Mouse (Mus musculus): ENCODE data around the gene Vax2. TPM values are rescaled to one million over a fixed set of nuclear protein-coding genes. Genes with fewer than 3 reads are reported as not detected.
A peak's percentile ranks its signal among the peaks of the same experiment; 100 is the strongest.

Vax2 gene
- polyA plus RNA-seq, 1 experiment from 2014 or later, result not detected

GRCm38 (mm10) chr6:83702146-83702999 lies 8.7 kb upstream of the Vax2 start:
- ATAC-seq (ENCODE audit: insufficient read depth) (peak; percentile 70; the same call in 1 of the 2 replicates), DNase-seq (peak; percentile 48)
- no peaks in the 10 kb centered on the region for H3K9me3 ChIP-seq (ENCODE audit: low read depth, low read length)
- no peak overlapping the region; the same call in 1 of the 2 replicates for H3K4me2 ChIP-seq
- peaks cover 95% of the 10 kb centered on the region for H3K27me3 ChIP-seq (ENCODE audit: insufficient read depth, low read length)
- no peaks in the 10 kb centered on the region for H3K36me3 ChIP-seq (ENCODE audit: insufficient read depth)
- no peak overlapping the region for H3K9ac ChIP-seq
- H3K4me1 ChIP-seq (ENCODE audit: insufficient read depth), result no peaks in the 10 kb centered on the region
- H3K4me3 ChIP-seq (ENCODE audit: low read depth, low read length), result 0 out of 2 replicates have a peak overlapping the region, but pooled peaks have one; percentile 2
- TF ChIP-seq CTCF (IDR thresholded peaks at IDR 0.05; ENCODE audit: low read depth), result no peak
- no peak overlapping the region for H3K27ac ChIP-seq (ENCODE audit: low read depth)
- WGBS, result under 1% methylated on average over 53 of the region's 53 CpGs

GRCm38 (mm10) chr6:83703000-83703721 lies 7.9 kb upstream of the Vax2 start:
- H3K4me1 ChIP-seq (ENCODE audit: insufficient read depth), result no peaks in the 10 kb centered on the region
- H3K4me3 ChIP-seq (ENCODE audit: low read depth, low read length), result no peak overlapping the region
- H3K36me3 ChIP-seq (ENCODE audit: insufficient read depth), result no peaks in the 10 kb centered on the region
- WGBS, result 1% methylated on average over 27 of the region's 27 CpGs
- no peak for TF ChIP-seq CTCF (IDR thresholded peaks at IDR 0.05; ENCODE audit: low read depth)
- no peak for DNase-seq
- H3K27me3 ChIP-seq (ENCODE audit: insufficient read depth, low read length), result peaks cover 95% of the 10 kb centered on the region
- no peak overlapping the region for H3K4me2 ChIP-seq
- no peaks in the 10 kb centered on the region for H3K9me3 ChIP-seq (ENCODE audit: low read depth, low read length)
- H3K27ac ChIP-seq (ENCODE audit: low read depth), result no peak overlapping the region
- H3K9ac ChIP-seq, result no peak overlapping the region
- ATAC-seq (ENCODE audit: insufficient read depth), result no peak

- WGBS, result 2% methylated on average over 10 of the region's 10 CpGs
Measured at GRCm38 (mm10) chr6:83703722-83704078, 7.4 kb upstream of the Vax2 start.

GRCm38 (mm10) chr6:83704294-83704693 lies 6.8 kb upstream of the Vax2 start:
- Histone ChIP-seq H3K4me1 (ENCODE audit: insufficient read depth) (no peaks in the 10 kb centered on the region), H3K4me2 (no peak overlapping the region), H3K4me3 (ENCODE audit: low read depth, low read length) (no peak overlapping the region), H3K9ac (no peak overlapping the region), H3K9me3 (ENCODE audit: low read depth, low read length) (no peaks in the 10 kb centered on the region), H3K36me3 (ENCODE audit: insufficient read depth) (no peaks in the 10 kb centered on the region), H3K27ac (ENCODE audit: low read depth) (no peak overlapping the region), H3K27me3 (ENCODE audit: insufficient read depth, low read length) (peaks cover 95% of the 10 kb centered on the region)
- no peak for TF ChIP-seq CTCF (IDR thresholded peaks at IDR 0.05; ENCODE audit: low read depth)
- no peak for ATAC-seq (ENCODE audit: insufficient read depth)
- 7% methylated on average over 1 of the region's 1 CpGs for WGBS
- DNase-seq, result no peak

More at GRCm38 (mm10) chr6:83703722-83704078, 7.4 kb upstream of the Vax2 start:
- Histone ChIP-seq H3K27ac (ENCODE audit: low read depth) (no peak overlapping the region), H3K36me3 (ENCODE audit: insufficient read depth) (no peaks in the 10 kb centered on the region), H3K4me1 (ENCODE audit: insufficient read depth) (no peaks in the 10 kb centered on the region), H3K27me3 (ENCODE audit: insufficient read depth, low read length) (peaks cover 95% of the 10 kb centered on the region), H3K9ac (no peak overlapping the region), H3K4me3 (ENCODE audit: low read depth, low read length) (no peak overlapping the region), H3K9me3 (ENCODE audit: low read depth, low read length) (no peaks in the 10 kb centered on the region), H3K4me2 (no peak overlapping the region)
- no peak for TF ChIP-seq CTCF (IDR thresholded peaks at IDR 0.05; ENCODE audit: low read depth)
- DNase-seq, result no peak
- ATAC-seq (ENCODE audit: insufficient read depth), result no peak

- no peak overlapping the region for H3K4me2 ChIP-seq
- no peak overlapping the region for H3K9ac ChIP-seq
- no peak overlapping the region for H3K4me3 ChIP-seq (ENCODE audit: low read depth, low read length)
- TF ChIP-seq CTCF (IDR thresholded peaks at IDR 0.05; ENCODE audit: low read depth), result no peak
- no peaks in the 10 kb centered on the region for H3K36me3 ChIP-seq (ENCODE audit: insufficient read depth)
- ATAC-seq (ENCODE audit: insufficient read depth) (no peak), DNase-seq (no peak)
- H3K9me3 ChIP-seq (ENCODE audit: low read depth, low read length), result no peaks in the 10 kb centered on the region
- WGBS, result 16% methylated on average over 5 of the region's 5 CpGs
- no peaks in the 10 kb centered on the region for H3K4me1 ChIP-seq (ENCODE audit: insufficient read depth)
- H3K27me3 ChIP-seq (ENCODE audit: insufficient read depth, low read length), result peaks cover 95% of the 10 kb centered on the region
- no peak overlapping the region for H3K27ac ChIP-seq (ENCODE audit: low read depth)
Measured at GRCm38 (mm10) chr6:83704701-83705100, 6.4 kb upstream of the Vax2 start.

- no peak for ATAC-seq (ENCODE audit: insufficient read depth)
- Histone ChIP-seq H3K4me3 (ENCODE audit: low read depth, low read length) (no peak overlapping the region), H3K4me1 (ENCODE audit: insufficient read depth) (no peaks in the 10 kb centered on the region), H3K9me3 (ENCODE audit: low read depth, low read length) (no peaks in the 10 kb centered on the region), H3K9ac (no peak overlapping the region), H3K27ac (ENCODE audit: low read depth) (no peak overlapping the region), H3K36me3 (ENCODE audit: insufficient read depth) (no peaks in the 10 kb centered on the region), H3K27me3 (ENCODE audit: insufficient read depth, low read length) (peaks cover 100% of the 10 kb centered on the region), H3K4me2 (no peak overlapping the region)
- no peak for TF ChIP-seq CTCF (IDR thresholded peaks at IDR 0.05; ENCODE audit: low read depth)
- WGBS, result 8% methylated on average over 6 of the region's 6 CpGs
- DNase-seq, result no peak
Measured at GRCm38 (mm10) chr6:83707738-83708510, 3.1 kb upstream of the Vax2 start.

All from lung, embryonic 14.5 days (tissue).